Mouse (Mus musculus): Measurements from ENCODE around the gene Dvl3.

- TF ChIP-seq EP300 (IDR thresholded peaks at IDR 0.05; ENCODE audit: insufficient read depth, low read depth, low read length): no peak
- TF ChIP-seq CTCF (IDR thresholded peaks at IDR 0.05): no peak
- no peak for TF ChIP-seq POLR2A (IDR thresholded peaks at IDR 0.05; ENCODE audit: insufficient read depth, low read depth, low read length)
Observed at GRCm38 (mm10) chr16:20489233-20489632, 27.5 kb upstream of the Dvl3 start.

Measured in heart, adult 2 months (tissue).